Mouse (Mus musculus) small intestine, adult 2 months (tissue): ENCODE measurements around the gene Chrd.

Experiments used
- CTCF ChIP-seq: fragments of 200-500 bp; IDR thresholded peaks from 2 replicates; pipeline ENCODE4 v1.5.1; 2012; ENCODE audit warnings: low read depth, mild to moderate bottlenecking, control low read depth, inconsistent platforms, low read length, moderate library complexity, mixed read lengths; ENCODE audit not compliant: insufficient replicate concordance, insufficient read length; ENCODE audit errors: extremely low read depth
- POLR2A ChIP-seq: fragments of 200-500 bp; IDR thresholded peaks from 2 replicates; pipeline ENCODE4 v1.6.1; 2012; ENCODE audit warnings: low read depth, mild to moderate bottlenecking, control low read depth, inconsistent platforms, low read length, moderate library complexity

DNA sequence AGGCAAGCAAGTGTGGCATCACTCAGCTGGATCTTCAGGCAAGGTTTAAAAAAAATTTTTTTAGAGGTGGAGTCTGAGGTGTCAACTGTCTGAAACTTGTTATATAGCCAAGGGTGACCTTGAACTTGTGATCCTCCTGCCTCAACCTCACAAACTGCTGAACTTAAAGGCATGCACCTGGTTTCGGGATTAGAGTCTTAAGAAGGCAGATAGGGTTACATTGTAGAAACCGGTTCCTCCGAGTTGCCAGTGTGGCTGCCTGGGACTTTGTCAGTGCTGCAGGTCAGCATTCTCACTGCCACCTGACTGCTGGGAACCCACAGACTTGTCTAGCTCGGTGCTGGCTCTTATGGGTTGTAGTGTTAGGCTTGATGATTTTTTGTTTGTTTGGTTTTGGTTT lies 9.7 kb upstream of the Chrd start:
- TF ChIP-seq CTCF: no peak
- TF ChIP-seq POLR2A: no peak
